Mouse (Mus musculus) hindbrain, postnatal 0 days (tissue): ENCODE results near the gene Slc27a1. TPM values are rescaled to one million over a fixed set of nuclear protein-coding genes. Genes with fewer than 3 reads are reported as not detected.

Experiments used
- ATAC-seq: fragments of 200-750 bp; cut with Nextera tagmentation; 2 replicates; pipeline ENCODE4 v1.8.0; 2017; ENCODE audit warnings: mild to moderate bottlenecking, moderate TSS enrichment, moderate library complexity
- DNase-seq: peaks from one replicate; pipeline ENCODE4 v3.0.0-alpha.2; 2015; ENCODE audit warnings: low spot score
- H3K27ac ChIP-seq: fragments of 300-500 bp; sonication (generic); 2 replicates; pipeline ENCODE4 v1.5.1; 2014; ENCODE audit warnings: mild to moderate bottlenecking
- H3K27me3 ChIP-seq: fragments of 300-500 bp; sonication (generic); 2 replicates; pipeline ENCODE4 v1.6.1; 2014; ENCODE audit warnings: low read length, mixed read lengths; ENCODE audit not compliant: insufficient read depth
- H3K36me3 ChIP-seq: fragments of 300-500 bp; sonication (generic); 2 replicates; pipeline ENCODE4 v1.6.1; 2014; ENCODE audit warnings: low read length, mixed read lengths; ENCODE audit not compliant: insufficient read depth
- H3K4me1 ChIP-seq: fragments of 300-500 bp; sonication (generic); 2 replicates; pipeline ENCODE4 v1.6.1; 2014; ENCODE audit warnings: antibody characterized with exemption, low read length, mixed read lengths; ENCODE audit not compliant: insufficient read depth
- H3K4me2 ChIP-seq: fragments of 300-500 bp; sonication (generic); 2 replicates; pipeline ENCODE4 v1.6.1; 2014; ENCODE audit warnings: low read depth, mild to moderate bottlenecking, low read length, moderate library complexity, mixed read lengths
- H3K4me3 ChIP-seq: fragments of 300-500 bp; sonication (generic); 2 replicates; pipeline ENCODE4 v1.5.1; 2014; ENCODE audit warnings: low read length
- H3K9ac ChIP-seq: fragments of 300-500 bp; sonication (generic); replicated peaks from 2 replicates; pipeline ENCODE4 v1.6.1; 2014; ENCODE audit warnings: mild to moderate bottlenecking, low read length, moderate library complexity, mixed read lengths
- H3K9me3 ChIP-seq: fragments of 300-500 bp; sonication (generic); 2 replicates; pipeline ENCODE4 v1.6.1; 2016; ENCODE audit warnings: low read length, mixed read lengths
- CTCF ChIP-seq: IDR thresholded peaks from 2 replicates; pipeline ENCODE4 v1.5.1; 2016; ENCODE audit warnings: antibody characterized with exemption, control low read depth, low read depth
- WGBS: fragments of 180-500 bp; shearing (Covaris S2); extraction: QIAGEN DNeasy Blood & Tissue Kit; methylation state at CpG from one replicate; pipeline ENCODE4 v1.1.7; 2014; 5-methylcytosine and 5-hydroxymethylcytosine counted together
- polyA plus RNA-seq: library from polyadenylated mRNA; unstranded; fragments of >200 nt; fragmentation: Nextera tagmentation; extraction: Ambion mirVana; gene quantifications from 2 replicates; pipeline ENCODE4 v1.2.1, GENCODE M21; 2015
- total RNA-seq: library from RNA; depleted of rRNA; stranded (reverse); fragments of >200 nt; gene quantifications from 2 replicates; pipeline ENCODE4 v1.2.3, GENCODE M21; 2014

Slc27a1 gene
- total and polyA plus RNA-seq, 2 experiments from 2014 or later = 127 to 238 TPM

DNA sequence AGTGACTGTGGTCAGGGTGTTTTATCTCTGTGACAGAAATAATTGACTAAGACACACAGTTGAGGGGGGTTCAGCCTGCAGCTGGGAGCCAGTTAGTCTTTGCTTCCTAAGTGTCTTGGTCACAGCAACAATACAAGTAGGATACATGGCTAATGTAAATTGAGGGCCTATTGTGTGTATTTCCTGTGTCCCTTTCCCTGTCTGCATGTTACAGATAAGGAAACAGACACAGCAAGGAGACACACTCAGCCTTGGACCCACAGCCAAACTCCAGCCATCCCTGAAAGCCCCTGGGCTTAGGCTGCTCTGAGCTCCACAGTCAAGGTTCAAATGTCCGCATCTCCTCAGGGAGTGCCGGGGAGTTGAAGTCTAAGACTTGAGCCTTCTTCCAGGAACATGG lies 14.0 kb upstream of the Slc27a1 start:
- peaks cover 37% of the 10 kb centered on the region for H3K27me3 ChIP-seq
- no peaks in the 10 kb centered on the region for H3K9me3 ChIP-seq
- no peak overlapping the region for H3K27ac ChIP-seq
- 92% methylated on average over 2 of the region's 2 CpGs for WGBS
- TF ChIP-seq CTCF = no peak
- no peaks in the 10 kb centered on the region for H3K36me3 ChIP-seq
- no peak overlapping the region for H3K4me2 ChIP-seq
- no peak overlapping the region for H3K4me3 ChIP-seq
- no peak overlapping the region for H3K9ac ChIP-seq
- no peak for ATAC-seq
- no peak for DNase-seq
- H3K4me1 ChIP-seq = no peaks in the 10 kb centered on the region

DNA sequence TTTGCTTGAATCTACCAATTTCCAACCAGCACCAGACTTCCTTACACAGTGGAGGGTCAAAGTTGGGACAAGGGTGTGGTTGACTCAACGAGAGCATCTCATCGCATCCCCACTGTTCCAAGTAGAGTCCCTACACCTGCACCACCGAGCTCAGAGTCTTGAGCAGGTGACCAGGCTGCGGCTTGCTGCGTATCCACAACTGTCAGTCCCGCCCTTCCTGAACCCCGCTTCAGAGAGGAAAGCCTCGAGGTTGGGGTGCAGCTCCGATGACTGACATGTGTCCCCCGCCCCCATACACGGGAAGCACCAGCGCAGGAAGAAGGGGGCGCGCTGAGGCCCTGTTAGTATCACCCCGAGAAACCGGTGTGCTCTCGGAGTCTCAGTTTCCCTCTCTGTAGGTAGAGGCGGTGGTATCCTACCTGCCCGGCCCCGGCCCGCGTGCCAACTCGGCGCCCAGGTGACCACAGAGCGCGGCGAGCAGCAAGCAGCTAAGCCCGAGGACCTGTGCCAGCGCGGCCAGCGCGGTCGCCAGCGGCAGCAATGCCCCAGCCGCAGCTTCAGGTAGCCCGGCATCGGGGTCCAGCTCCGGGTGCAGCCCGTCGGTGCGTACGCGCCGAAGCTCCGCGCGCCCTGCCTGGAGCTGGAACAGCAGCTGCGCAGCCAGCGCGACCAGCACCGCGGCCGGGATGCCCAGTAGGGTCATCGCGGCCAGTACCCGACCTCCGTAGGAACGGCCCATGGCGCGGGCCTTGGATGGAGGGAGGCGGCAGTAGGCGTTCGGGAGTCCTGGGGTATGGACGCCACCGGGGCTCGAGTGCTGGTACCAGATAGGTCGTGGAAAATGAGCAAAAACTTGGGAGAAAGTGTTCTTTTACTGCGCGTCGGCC lies 10.4 kb upstream of the Slc27a1 start, which contains the start of gene Tmem221:
Gene Tmem221 (minus strand): TSS at position 801 of the 887 bp plus-strand sequence.
- Histone ChIP-seq H3K4me2 (peak within 1 kb of the TSS; percentile 49), H3K9ac (no peak within 1 kb of the TSS), H3K4me3 (peak within 1 kb of the TSS; percentile 18), H3K4me1 (0 out of 2 replicates have a peak, but pooled peaks cover 2% of the 10 kb centered on the region), H3K27me3 (peaks cover 61% of the 10 kb centered on the region), H3K36me3 (no peaks in the 10 kb centered on the region), H3K27ac (no peak within 1 kb of the TSS), H3K9me3 (no peaks in the 10 kb centered on the region)
- ATAC-seq (no peak), DNase-seq (no peak)
- WGBS = 5% methylated on average over 70 of the region's 70 CpGs
- no peak for TF ChIP-seq CTCF

DNA sequence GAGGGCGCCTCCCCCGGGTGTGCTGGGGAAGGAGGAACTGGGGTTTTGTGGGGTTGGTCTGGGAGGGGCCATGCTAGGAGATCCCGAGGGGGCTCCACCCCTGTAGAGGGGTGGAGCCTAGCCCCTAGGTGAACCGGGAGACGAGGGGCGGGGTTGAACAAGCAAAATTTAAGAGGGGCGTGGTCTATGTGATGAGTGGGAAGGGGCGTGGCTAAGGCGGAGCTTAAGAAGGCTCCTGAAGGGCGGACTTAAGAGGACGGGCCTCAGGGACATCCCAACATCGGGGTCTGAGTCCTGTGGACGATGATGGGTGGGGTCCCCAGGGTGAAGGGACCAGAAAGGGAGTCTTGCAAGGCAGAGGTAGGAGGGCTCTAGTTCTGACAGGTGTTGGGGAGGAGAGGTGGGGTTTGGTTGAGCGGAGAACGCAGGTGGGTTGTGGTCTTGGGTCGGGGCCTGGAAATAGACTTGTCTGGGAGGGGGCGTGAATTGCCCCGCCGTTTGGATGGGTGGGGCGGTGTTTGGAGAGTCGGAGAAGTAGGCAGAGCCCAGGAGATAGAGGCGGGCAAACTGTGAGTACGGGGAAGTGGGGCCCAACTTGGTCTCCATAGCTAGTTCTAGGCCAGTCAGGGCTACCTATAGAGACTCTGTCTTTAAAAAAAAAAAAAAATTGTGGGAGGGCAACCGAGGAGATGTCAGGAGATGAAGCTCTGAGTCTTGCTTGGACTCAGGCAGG lies 9.6 kb upstream of the Slc27a1 start:
- H3K4me1 ChIP-seq = 0 out of 2 replicates have a peak, but pooled peaks cover 2% of the 10 kb centered on the region
- TF ChIP-seq CTCF = no peak
- no peaks in the 10 kb centered on the region for H3K36me3 ChIP-seq
- peaks cover 61% of the 10 kb centered on the region for H3K27me3 ChIP-seq
- H3K27ac ChIP-seq = no peak overlapping the region
- ATAC-seq (peak; percentile 30; the same call in 1 of the 2 replicates), DNase-seq (peak; percentile 41)
- WGBS = 3% methylated on average over 24 of the region's 24 CpGs
- H3K4me2 ChIP-seq = peak overlapping the region; percentile 49
- peak overlapping the region; percentile 18 for H3K4me3 ChIP-seq
- H3K9me3 ChIP-seq = no peaks in the 10 kb centered on the region
- H3K9ac ChIP-seq = no peak overlapping the region

DNA sequence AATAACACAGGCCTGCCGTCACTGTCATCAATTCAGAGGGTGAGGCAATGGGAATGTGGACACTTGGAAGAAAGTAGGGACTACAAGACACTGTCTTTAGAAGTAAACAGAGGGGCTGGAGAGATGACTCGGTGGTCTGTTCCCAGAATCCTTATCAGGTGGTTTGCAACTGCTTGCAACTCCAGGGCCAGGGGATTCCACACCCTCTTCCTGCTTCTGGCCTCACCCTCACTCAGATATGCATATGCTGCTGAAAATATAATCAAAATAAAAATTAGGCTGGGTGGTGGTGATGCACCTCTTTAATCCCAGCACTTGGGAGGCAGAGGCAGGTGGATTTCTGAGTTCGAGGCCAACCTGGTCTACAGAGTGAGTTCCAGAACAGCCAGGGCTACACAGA lies 8.6 kb upstream of the Slc27a1 start:
- H3K27ac ChIP-seq = no peak overlapping the region
- 80% methylated on average over 3 of the region's 3 CpGs for WGBS
- no peak for TF ChIP-seq CTCF
- H3K36me3 ChIP-seq = no peaks in the 10 kb centered on the region
- no peak overlapping the region for H3K4me2 ChIP-seq
- H3K9ac ChIP-seq = no peak overlapping the region
- no peaks in the 10 kb centered on the region for H3K9me3 ChIP-seq
- no peak overlapping the region for H3K4me3 ChIP-seq
- H3K27me3 ChIP-seq = peaks cover 61% of the 10 kb centered on the region
- 0 out of 2 replicates have a peak, but pooled peaks cover 2% of the 10 kb centered on the region for H3K4me1 ChIP-seq
- ATAC-seq (no peak), DNase-seq (no peak)

DNA sequence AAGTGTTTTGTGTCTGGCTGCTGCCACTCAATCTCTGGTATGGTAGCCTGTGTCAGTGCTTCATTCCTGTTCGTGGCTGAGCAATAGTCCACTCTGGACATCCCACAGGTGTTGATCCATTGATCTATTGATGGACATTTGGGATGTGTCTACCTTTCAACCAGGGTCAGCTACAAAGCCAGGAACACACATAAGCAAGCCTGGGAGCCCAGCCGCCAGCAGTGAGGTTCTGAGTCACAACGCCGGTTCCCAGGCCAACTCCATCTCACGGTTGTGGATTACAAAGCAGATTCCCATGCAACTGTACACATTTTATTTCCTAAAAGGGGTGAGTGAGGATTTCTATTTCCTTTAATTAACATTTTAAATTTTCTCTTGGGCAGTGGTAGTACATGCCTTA lies 7.9 kb upstream of the Slc27a1 start:
- no peak for DNase-seq
- H3K4me3 ChIP-seq = no peak overlapping the region
- no peak for TF ChIP-seq CTCF
- H3K9ac ChIP-seq = no peak overlapping the region
- H3K9me3 ChIP-seq = no peaks in the 10 kb centered on the region
- ATAC-seq = no peak
- no peak overlapping the region for H3K4me2 ChIP-seq
- H3K36me3 ChIP-seq = no peaks in the 10 kb centered on the region
- H3K4me1 ChIP-seq = 0 out of 2 replicates have a peak, but pooled peaks cover 2% of the 10 kb centered on the region
- WGBS = 84% methylated on average over 5 of the region's 5 CpGs
- H3K27me3 ChIP-seq = peaks cover 60% of the 10 kb centered on the region
- H3K27ac ChIP-seq = no peak overlapping the region

DNA sequence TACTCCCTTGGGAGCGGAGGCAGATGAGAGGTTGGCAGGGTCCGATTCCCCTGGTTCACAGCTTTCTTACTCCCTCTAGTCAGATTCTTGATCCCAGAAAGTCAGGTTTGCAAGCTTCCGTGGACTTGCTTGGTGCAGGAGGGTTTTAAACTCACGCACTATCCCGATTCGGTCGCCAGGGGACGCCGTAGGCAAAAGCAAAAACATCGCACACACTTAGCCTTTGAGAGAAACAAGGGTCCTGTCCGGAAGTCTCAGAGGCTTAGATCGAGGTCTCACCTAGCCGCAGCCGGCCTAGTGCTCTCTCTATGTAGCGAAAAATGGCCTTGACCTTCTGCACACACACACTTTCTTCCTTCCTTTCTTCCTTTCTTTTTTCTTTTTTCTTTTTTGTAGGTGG lies 7.3 kb upstream of the Slc27a1 start:
- Histone ChIP-seq H3K4me3 (no peak overlapping the region), H3K9me3 (no peaks in the 10 kb centered on the region), H3K36me3 (no peaks in the 10 kb centered on the region), H3K9ac (no peak overlapping the region), H3K4me2 (no peak overlapping the region), H3K4me1 (0 out of 2 replicates have a peak, but pooled peaks cover 2% of the 10 kb centered on the region), H3K27ac (no peak overlapping the region), H3K27me3 (peaks cover 55% of the 10 kb centered on the region)
- peak; percentile 57; the same call in 1 of the 2 replicates for ATAC-seq
- peak; percentile 92 for TF ChIP-seq CTCF
- WGBS = 4% methylated on average over 15 of the region's 15 CpGs
- DNase-seq = peak; percentile 86
